Mouse (Mus musculus) testis, adult 2 months (tissue): Measurements from ENCODE around the gene Zfhx3.

Source experiments
- CTCF ChIP-seq: fragments of 200-500 bp; IDR thresholded peaks from 2 replicates; pipeline ENCODE4 v1.5.1; 2012; ENCODE audit warnings: low read depth, mild to moderate bottlenecking, inconsistent platforms, low read length, moderate library complexity; ENCODE audit not compliant: control insufficient read depth, insufficient read depth, insufficient replicate concordance
- POLR2A ChIP-seq: fragments of 200-500 bp; IDR thresholded peaks from 2 replicates; pipeline ENCODE4 v1.6.1; 2012; ENCODE audit warnings: low read depth, mild to moderate bottlenecking, inconsistent platforms, low read length, moderate library complexity; ENCODE audit not compliant: control insufficient read depth

DNA sequence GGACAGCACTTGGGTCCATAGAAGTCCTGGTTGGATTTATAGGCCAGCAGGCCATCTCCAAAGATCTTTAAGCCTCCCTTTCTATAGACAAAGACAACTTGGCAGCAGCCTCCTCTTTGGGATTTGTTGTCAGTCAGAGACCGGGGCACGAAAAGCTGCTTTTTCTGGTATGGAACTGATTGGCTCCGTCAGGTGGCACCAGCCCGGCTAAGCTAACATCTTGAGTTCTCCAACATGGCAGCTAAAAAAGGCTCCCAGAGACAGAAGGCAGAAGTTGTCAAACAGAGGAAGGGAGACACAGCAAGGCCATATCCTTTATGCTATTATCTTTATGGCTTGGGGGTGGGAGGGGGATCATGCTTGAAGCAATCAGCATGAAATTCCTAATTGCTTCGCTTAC lies 947.0 kb downstream of the Zfhx3 start:
- TF ChIP-seq POLR2A (no peak), CTCF (no peak)
